Mouse (Mus musculus): ENCODE measurements around the gene Cpa4. TPM values are rescaled to one million over a fixed set of nuclear protein-coding genes. Genes with fewer than 3 reads are reported as not detected.

The Cpa4 gene
- polyA plus RNA-seq, 1 experiment from 2014 or later: 2.8 TPM

DNA sequence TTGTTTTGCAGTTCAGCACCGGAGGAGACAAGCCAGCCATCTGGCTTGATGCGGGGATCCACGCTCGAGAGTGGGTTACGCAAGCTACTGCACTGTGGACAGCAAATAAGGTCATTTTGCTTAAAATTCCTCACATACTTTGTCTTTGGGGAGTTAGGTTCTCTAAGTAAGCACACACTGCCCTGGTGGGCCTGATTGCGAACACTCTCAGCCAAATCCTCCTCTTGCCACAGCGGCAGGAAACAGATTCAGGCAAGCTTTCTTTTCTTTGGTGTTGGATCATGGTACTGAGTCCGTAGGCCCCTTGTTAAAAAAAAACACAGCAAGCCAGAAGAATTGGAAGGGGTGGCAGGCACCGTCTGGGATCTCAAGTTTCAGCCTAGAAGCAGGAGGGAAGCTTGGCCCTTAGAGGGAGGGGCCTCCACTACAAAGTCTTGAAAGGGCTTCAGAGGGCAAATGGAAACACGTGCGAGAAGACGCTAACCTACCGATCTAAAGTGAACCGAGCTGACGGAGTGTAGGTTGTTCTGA lies 18.9 kb upstream of the Cpa4 start:
- Histone ChIP-seq H3K27me3 (replicated peaks; ENCODE audit: control insufficient read depth, insufficient read depth, low read length) (no peaks in the 10 kb centered on the region), H3K36me3 (ENCODE audit: control insufficient read depth, insufficient read depth, low read length) (no peaks in the 10 kb centered on the region), H3K9ac (ENCODE audit: low read length) (no peak overlapping the region), H3K9me3 (replicated peaks; ENCODE audit: control insufficient read depth, low read length) (no peaks in the 10 kb centered on the region), H3K4me3 (ENCODE audit: low read depth, low read length) (no peak overlapping the region), H3K27ac (ENCODE audit: low read depth, low read length) (peak overlapping the region; percentile 55), H3K4me2 (ENCODE audit: low read length) (peak overlapping the region; percentile 6; the same call in 1 of the 2 replicates), H3K4me1 (ENCODE audit: control insufficient read depth, insufficient read depth, low read length) (peaks cover 33% of the 10 kb centered on the region)
- WGBS: 8% methylated on average over 15 of the region's 15 CpGs
- ATAC-seq: no peak
- no peak for DNase-seq (ENCODE audit: low spot score)

DNA sequence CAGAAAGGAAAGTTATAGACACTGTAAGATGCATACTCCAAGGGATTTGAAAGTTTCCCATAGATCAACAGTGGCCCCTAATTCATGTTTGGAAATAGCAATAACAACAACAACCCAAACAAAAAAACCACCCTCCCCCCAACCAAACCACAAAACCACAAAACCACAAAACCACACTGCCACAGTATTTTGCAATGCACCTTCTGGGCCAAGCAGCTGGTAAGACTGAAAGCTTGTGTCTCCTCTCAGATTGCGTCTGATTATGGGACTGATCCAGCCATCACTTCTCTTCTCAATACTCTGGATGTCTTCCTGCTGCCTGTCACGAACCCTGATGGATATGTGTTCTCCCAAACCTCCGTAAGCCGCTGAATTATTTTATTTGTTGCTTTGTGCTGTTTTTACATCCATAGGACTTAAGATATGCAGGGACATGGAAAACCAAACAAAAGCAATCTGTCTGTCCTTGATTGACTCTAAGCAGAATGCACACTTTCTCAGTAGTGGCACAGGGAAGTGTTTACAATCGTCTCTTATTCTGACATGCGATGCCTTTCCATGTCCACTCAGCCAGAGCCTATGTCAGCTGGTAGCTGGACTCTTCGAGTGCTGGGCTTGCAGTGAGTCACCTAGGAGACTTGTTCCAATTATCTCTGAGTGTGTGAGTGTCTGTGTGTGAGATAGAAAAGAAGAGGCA lies 17.5 kb upstream of the Cpa4 start:
- H3K27me3 ChIP-seq (replicated peaks; ENCODE audit: control insufficient read depth, insufficient read depth, low read length): no peaks in the 10 kb centered on the region
- H3K9ac ChIP-seq (ENCODE audit: low read length): no peak overlapping the region
- H3K9me3 ChIP-seq (replicated peaks; ENCODE audit: control insufficient read depth, low read length): no peaks in the 10 kb centered on the region
- no peaks in the 10 kb centered on the region for H3K36me3 ChIP-seq (ENCODE audit: control insufficient read depth, insufficient read depth, low read length)
- H3K4me2 ChIP-seq (ENCODE audit: low read length): no peak overlapping the region
- WGBS: 71% methylated on average over 7 of the region's 7 CpGs
- H3K27ac ChIP-seq (ENCODE audit: low read depth, low read length): peak overlapping the region; percentile 56; the same call in 1 of the 2 replicates
- DNase-seq (ENCODE audit: low spot score): no peak
- peaks cover 33% of the 10 kb centered on the region for H3K4me1 ChIP-seq (ENCODE audit: control insufficient read depth, insufficient read depth, low read length)
- no peak overlapping the region for H3K4me3 ChIP-seq (ENCODE audit: low read depth, low read length)
- no peak for ATAC-seq

DNA sequence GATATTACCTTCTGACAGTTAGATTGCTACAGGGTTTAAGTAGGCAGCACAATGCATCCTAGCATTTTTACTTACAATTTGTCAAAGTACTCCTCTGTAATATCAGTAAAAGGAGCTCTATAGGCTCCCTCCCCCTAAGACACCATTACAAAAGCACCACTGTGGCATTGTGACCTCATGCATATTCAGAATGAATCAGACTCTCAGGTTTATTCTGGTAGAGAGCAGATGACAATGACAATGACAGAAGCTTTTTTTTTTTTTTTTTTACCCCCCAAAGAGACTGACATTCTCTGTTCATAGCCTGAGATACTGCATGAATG lies 17.0 kb upstream of the Cpa4 start:
- no peak overlapping the region for H3K4me3 ChIP-seq (ENCODE audit: low read depth, low read length)
- peak overlapping the region; percentile 46; the same call in 1 of the 2 replicates for H3K4me2 ChIP-seq (ENCODE audit: low read length)
- ATAC-seq: peak; percentile 21; the same call in 1 of the 2 replicates
- peaks cover 33% of the 10 kb centered on the region for H3K4me1 ChIP-seq (ENCODE audit: control insufficient read depth, insufficient read depth, low read length)
- no peaks in the 10 kb centered on the region for H3K9me3 ChIP-seq (replicated peaks; ENCODE audit: control insufficient read depth, low read length)
- H3K27me3 ChIP-seq (replicated peaks; ENCODE audit: control insufficient read depth, insufficient read depth, low read length): no peaks in the 10 kb centered on the region
- no peak overlapping the region for H3K9ac ChIP-seq (ENCODE audit: low read length)
- no peak for DNase-seq (ENCODE audit: low spot score)
- H3K36me3 ChIP-seq (ENCODE audit: control insufficient read depth, insufficient read depth, low read length): no peaks in the 10 kb centered on the region
- H3K27ac ChIP-seq (ENCODE audit: low read depth, low read length): peak overlapping the region; percentile 78; the same call in 1 of the 2 replicates

DNA sequence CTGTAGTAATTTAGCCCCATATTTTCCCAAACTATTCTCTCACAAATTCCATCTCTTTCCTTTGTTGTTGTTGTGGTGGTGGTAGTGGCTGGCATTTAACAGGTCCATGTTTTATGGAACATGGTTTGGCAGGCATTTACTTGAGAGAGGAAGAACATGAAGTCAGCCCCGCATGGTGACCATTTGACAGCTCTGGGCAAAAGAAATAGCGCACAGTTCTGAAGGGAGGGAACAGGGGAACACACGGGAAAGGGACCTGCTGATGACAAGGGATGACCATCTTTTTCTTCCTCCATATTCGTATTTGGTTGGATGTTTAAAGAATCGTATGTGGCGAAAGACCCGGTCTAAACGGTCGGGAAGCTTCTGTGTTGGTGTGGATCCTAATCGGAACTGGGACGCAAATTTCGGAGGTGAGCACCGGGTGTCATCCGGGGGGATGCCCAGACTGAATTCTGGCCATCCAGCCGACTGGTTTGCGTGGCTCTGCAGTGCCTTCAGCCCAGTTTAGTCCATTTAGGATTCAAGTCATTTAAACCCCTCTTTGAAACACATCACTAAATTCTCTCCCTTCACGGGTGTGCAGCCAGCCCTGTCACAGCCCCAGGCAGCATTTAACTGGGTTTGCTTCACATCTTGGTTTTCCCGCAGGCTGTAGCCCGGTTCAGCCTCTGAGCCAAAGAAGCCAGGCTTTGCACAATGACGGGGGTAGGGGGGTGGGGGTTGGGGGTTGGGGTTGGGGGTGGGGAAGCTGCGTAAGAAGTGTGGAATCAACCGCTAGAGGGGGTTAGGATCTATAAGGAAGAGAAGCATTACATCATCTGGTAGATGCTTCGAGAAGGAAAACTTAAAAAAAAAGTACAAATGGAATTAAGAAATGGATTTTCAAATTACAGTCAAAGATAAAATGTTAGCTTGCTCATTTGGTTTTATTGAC lies 16.3 kb upstream of the Cpa4 start:
- Histone ChIP-seq H3K9me3 (replicated peaks; ENCODE audit: control insufficient read depth, low read length) (no peaks in the 10 kb centered on the region), H3K9ac (ENCODE audit: low read length) (peak overlapping the region; percentile 47), H3K4me3 (ENCODE audit: low read depth, low read length) (peak overlapping the region; percentile 4; the same call in 1 of the 2 replicates), H3K27me3 (replicated peaks; ENCODE audit: control insufficient read depth, insufficient read depth, low read length) (no peaks in the 10 kb centered on the region), H3K27ac (ENCODE audit: low read depth, low read length) (peak overlapping the region; percentile 78), H3K4me2 (ENCODE audit: low read length) (peak overlapping the region; percentile 46), H3K4me1 (ENCODE audit: control insufficient read depth, insufficient read depth, low read length) (peaks cover 27% of the 10 kb centered on the region), H3K36me3 (ENCODE audit: control insufficient read depth, insufficient read depth, low read length) (no peaks in the 10 kb centered on the region)
- ATAC-seq: peak; percentile 75
- WGBS: 10% methylated on average over 23 of the region's 23 CpGs
- DNase-seq (ENCODE audit: low spot score): peak; percentile 93

DNA sequence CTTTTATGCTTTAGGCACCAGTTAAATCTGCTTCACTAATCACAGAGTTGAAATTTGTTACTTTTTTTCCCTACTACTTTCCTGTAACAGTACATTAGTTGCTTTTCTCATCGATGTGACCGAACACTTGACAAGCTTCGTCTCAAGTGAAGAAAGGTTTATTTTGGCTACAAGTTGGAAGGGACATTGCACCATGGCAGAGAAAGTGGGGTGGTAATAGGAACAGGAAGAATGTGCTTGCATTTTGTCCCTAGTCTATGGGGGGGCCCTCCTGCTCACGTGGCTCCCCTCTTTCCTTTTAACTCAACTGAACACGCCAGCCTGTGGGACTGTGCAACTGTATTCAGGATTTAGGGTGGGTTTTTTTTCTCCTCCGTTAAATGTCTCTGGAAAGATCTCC lies 15.5 kb upstream of the Cpa4 start:
- no peak for DNase-seq (ENCODE audit: low spot score)
- Histone ChIP-seq H3K4me3 (ENCODE audit: low read depth, low read length) (no peak overlapping the region), H3K36me3 (ENCODE audit: control insufficient read depth, insufficient read depth, low read length) (no peaks in the 10 kb centered on the region), H3K27ac (ENCODE audit: low read depth, low read length) (0 out of 2 replicates have a peak overlapping the region, but pooled peaks have one; percentile 78), H3K9me3 (replicated peaks; ENCODE audit: control insufficient read depth, low read length) (no peaks in the 10 kb centered on the region), H3K27me3 (replicated peaks; ENCODE audit: control insufficient read depth, insufficient read depth, low read length) (no peaks in the 10 kb centered on the region), H3K4me2 (ENCODE audit: low read length) (no peak overlapping the region), H3K9ac (ENCODE audit: low read length) (no peak overlapping the region), H3K4me1 (ENCODE audit: control insufficient read depth, insufficient read depth, low read length) (peaks cover 25% of the 10 kb centered on the region)
- WGBS: 37% methylated on average over 6 of the region's 6 CpGs
- ATAC-seq: no peak

DNA sequence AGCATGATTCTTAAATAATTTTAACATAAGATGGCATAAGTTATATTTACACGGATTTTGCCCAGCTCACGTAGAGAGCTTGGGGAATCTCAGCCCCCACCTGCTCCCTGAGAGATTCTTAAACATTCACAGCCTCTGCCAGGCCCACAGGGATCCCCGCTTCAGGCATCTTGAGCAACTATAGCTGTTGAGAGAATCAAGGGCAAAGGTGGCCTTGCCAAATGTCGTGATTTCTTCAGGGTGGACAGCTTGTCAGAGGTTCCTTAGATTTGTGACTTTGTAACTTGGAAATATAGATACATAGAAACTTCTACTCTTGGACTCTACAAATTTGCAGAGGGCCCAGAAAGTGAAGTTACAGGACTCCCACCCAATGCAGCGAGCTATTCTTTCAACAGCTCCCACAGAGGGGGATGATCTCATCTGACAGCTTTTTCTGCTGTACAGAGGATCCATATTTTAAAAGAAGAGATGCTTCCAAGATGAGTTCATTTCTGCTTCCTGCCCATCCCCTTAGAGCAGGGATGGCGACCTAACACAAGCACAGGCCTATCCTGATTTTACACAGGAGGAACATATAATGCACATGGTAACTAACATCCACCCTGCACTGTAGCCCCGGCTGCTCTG lies 14.7 kb upstream of the Cpa4 start:
- Histone ChIP-seq H3K4me2 (ENCODE audit: low read length) (no peak overlapping the region), H3K4me3 (ENCODE audit: low read depth, low read length) (no peak overlapping the region), H3K9ac (ENCODE audit: low read length) (no peak overlapping the region), H3K4me1 (ENCODE audit: control insufficient read depth, insufficient read depth, low read length) (peaks cover 18% of the 10 kb centered on the region), H3K27me3 (replicated peaks; ENCODE audit: control insufficient read depth, insufficient read depth, low read length) (no peaks in the 10 kb centered on the region), H3K9me3 (replicated peaks; ENCODE audit: control insufficient read depth, low read length) (no peaks in the 10 kb centered on the region), H3K27ac (ENCODE audit: low read depth, low read length) (no peak overlapping the region), H3K36me3 (ENCODE audit: control insufficient read depth, insufficient read depth, low read length) (no peaks in the 10 kb centered on the region)
- ATAC-seq: no peak
- no peak for DNase-seq (ENCODE audit: low spot score)
- 79% methylated on average over 7 of the region's 7 CpGs for WGBS

DNA sequence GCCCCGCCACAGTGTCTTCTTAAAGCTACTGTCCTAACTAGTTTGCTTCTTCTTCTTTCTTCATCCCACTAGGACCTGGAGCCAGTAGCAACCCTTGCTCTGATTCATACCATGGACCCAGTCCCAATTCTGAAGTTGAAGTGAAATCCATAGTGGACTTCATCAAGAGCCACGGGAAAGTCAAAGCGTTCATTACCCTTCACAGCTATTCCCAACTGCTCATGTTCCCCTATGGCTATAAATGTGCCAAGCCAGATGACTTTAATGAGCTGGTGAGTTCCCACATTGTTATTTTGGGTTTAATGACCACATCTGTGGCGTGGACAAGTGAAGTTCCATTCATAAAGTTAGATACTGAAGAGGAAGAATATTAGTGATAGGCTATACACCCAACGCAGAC lies 14.1 kb upstream of the Cpa4 start:
- Histone ChIP-seq H3K27me3 (replicated peaks; ENCODE audit: control insufficient read depth, insufficient read depth, low read length) (no peaks in the 10 kb centered on the region), H3K9ac (ENCODE audit: low read length) (no peak overlapping the region), H3K4me1 (ENCODE audit: control insufficient read depth, insufficient read depth, low read length) (peaks cover 14% of the 10 kb centered on the region), H3K9me3 (replicated peaks; ENCODE audit: control insufficient read depth, low read length) (no peaks in the 10 kb centered on the region), H3K36me3 (ENCODE audit: control insufficient read depth, insufficient read depth, low read length) (no peaks in the 10 kb centered on the region), H3K4me2 (ENCODE audit: low read length) (no peak overlapping the region), H3K27ac (ENCODE audit: low read depth, low read length) (no peak overlapping the region), H3K4me3 (ENCODE audit: low read depth, low read length) (no peak overlapping the region)
- WGBS: 87% methylated on average over 5 of the region's 5 CpGs
- ATAC-seq (no peak), DNase-seq (ENCODE audit: low spot score) (no peak)

DNA sequence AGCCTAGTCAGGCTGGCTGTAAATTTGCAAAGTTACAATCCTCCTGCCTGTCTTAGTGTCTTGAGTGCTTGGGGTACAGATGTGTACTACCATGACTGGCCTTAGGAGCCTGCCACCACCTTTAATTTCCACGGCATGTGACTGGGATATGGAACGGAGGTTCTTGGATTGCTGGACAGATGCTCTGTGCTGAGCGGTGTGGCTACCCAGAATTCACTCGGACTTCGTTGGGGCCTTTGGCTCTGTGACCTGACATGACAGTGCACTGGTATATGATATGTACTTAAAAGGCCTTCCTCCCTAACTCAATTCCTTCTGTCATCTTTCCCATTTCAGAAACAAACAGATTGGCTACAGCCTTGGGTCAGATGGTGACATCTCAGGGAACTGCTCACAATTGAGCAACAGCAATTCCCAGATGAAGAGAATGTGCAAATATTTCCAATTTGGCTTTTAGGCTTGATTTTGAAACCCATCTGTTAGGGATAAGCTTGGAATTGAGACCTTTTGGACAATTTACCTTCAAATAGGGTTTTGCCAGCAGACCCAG lies 13.5 kb upstream of the Cpa4 start:
- H3K27me3 ChIP-seq (replicated peaks; ENCODE audit: control insufficient read depth, insufficient read depth, low read length): no peaks in the 10 kb centered on the region
- H3K36me3 ChIP-seq (ENCODE audit: control insufficient read depth, insufficient read depth, low read length): no peaks in the 10 kb centered on the region
- H3K27ac ChIP-seq (ENCODE audit: low read depth, low read length): no peak overlapping the region
- ATAC-seq (no peak), DNase-seq (ENCODE audit: low spot score) (no peak)
- H3K4me3 ChIP-seq (ENCODE audit: low read depth, low read length): no peak overlapping the region
- no peaks in the 10 kb centered on the region for H3K9me3 ChIP-seq (replicated peaks; ENCODE audit: control insufficient read depth, low read length)
- no peak overlapping the region for H3K4me2 ChIP-seq (ENCODE audit: low read length)
- no peak overlapping the region for H3K9ac ChIP-seq (ENCODE audit: low read length)
- peaks cover 8% of the 10 kb centered on the region; the same call in 1 of the 2 replicates for H3K4me1 ChIP-seq (ENCODE audit: control insufficient read depth, insufficient read depth, low read length)
- 91% methylated on average over 5 of the region's 5 CpGs for WGBS
